Mouse (Mus musculus): Measurements from ENCODE around the gene Actl7a.

Actl7a gene

GRCm38 (mm10) chr4:56757693-56758092 is 14.5 kb downstream of the Actl7a start:
- no peak for DNase-seq (ENCODE audit: low spot score in 2 of 2)

- DNase-seq (ENCODE audit: low spot score in 2 of 2): no peak
Measured at GRCm38 (mm10) chr4:56767861-56768284, 24.7 kb downstream of the Actl7a start.

- no peak for DNase-seq (ENCODE audit: low spot score in 2 of 2)
Measured at GRCm38 (mm10) chr4:56768913-56769312, 25.7 kb downstream of the Actl7a start.

GRCm38 (mm10) chr4:56771065-56771464 is 27.9 kb downstream of the Actl7a start:
- no peak for DNase-seq (ENCODE audit: low spot score in 2 of 2)

GRCm38 (mm10) chr4:56791373-56791772 is 48.2 kb downstream of the Actl7a start:
- DNase-seq (ENCODE audit: low spot score in 2 of 2): no peak
